Mouse (Mus musculus) Muller cell, postnatal 12 days (primary cell): Measurements from ENCODE around the gene Esrp2.

ENCODE experiments used
- DNase-seq: peaks from one replicate; pipeline ENCODE4 v3.0.0-alpha.2; 2015; ENCODE audit errors: inconsistent ontology term

The Esrp2 gene

DNA sequence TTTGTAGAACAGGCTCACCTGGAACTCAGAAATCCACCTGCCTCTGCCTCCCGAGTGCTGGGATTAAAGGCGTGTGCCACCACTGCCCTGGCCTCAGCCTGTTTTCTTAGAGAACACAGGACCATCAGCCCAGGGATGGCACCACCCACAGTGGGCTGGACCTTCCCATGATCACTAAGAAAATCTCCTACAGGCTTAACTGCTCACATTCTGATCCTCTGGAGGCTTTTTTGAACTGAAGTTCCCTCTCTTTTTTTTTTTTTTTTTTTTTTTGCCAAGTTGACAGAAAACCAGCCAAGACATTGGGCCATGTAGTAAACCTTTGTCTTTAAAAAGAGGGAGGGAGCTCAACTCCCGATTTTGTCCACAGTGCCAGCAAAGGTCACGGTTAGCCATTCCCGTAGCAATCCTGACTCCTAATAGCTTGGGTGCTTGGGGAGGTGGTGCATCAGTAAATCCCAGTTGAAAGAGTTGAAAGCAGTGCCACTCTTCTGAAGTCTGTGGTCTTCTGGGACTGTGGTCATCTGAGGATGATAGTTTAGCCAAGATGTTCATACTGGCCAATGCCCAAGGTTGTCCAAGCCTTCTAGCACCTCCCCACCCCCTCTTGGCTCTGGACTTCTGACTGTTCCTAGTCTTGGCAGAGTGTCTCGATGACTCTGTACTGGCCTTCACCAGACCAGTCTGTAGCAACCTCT is 11.2 kb upstream of the Esrp2 start:
- no peak for DNase-seq

GRCm38 (mm10) chr8:106146014-106146413 is 9.2 kb upstream of the Esrp2 start:
- no peak for DNase-seq

- peak; percentile 14 for DNase-seq
These were observed 8.6 kb upstream of the Esrp2 start for GRCm38 (mm10) chr8:106145331-106145730.

DNA sequence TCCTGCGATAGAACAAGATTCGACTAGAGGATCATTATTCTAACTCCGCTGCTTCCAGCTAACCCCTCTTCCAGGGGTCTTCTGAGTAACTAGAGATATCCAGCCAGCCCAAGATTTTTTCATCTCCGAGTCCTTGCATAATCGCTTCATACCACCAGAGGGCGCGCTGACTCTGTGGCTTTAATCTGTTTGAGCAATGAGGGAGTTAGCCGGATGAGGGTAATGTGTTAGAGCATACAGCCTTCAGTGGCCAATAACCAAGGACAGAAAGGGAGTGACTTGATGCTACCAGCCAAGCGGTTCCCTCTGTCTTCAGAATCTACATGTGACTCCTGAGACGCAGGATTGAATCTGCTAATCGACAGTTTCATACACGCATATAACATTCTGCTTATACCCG is 4.0 kb upstream of the Esrp2 start:
- DNase-seq, result peak; percentile 84

GRCm38 (mm10) chr8:106140191-106140590 is 3.4 kb upstream of the Esrp2 start:
- no peak for DNase-seq

DNA sequence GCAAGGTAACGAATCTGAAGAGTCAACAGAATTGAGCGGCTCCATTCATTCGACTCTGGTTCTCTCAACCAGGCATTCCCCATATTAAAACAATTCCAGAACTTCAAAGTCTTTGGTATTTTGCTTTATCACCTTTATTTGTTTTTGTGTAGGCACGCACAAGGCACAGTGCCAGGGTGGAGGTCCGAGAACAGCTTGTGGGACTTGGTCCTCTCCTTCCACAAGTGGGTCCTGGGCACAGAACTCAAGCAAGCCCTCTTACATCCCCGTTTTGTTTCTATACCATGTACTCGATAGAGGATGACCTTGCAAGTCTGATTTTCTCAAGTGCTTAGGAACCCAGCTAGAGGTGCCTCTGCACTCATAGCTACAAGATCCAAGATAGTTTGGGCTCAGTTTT is 1.8 kb upstream of the Esrp2 start:
- no peak for DNase-seq

DNA sequence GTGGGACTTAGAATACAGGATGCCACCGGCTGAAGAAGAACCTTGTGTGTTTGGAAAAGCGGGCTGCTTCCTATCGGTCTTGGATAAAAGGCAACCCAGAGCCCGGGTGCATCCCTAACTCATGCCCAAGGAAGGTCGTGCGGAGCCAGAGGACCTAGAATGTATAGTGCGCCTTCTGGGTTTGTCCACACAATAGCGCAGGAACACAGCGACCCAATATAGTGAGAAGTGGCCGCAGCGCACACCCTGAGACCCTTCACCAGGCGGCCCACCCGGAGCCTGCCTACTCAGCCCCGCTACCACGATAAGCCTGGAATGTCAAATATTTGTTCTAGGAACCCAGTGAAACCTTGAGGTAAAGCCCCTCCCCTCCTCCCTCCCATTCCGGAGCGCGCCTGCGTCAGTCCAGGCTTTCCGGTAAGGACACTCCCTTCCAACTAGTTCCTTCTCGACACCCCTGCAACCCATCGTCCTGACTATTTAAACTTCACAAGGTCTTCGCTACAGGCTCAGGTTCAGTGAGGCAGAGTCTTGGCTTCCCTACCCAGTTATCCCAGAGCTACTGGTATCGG is 1.2 kb upstream of the Esrp2 start:
- peak; percentile 82 for DNase-seq

- DNase-seq, result no peak
These were observed 588 bp upstream of the Esrp2 start for GRCm38 (mm10) chr8:106137218-106137905.

DNA sequence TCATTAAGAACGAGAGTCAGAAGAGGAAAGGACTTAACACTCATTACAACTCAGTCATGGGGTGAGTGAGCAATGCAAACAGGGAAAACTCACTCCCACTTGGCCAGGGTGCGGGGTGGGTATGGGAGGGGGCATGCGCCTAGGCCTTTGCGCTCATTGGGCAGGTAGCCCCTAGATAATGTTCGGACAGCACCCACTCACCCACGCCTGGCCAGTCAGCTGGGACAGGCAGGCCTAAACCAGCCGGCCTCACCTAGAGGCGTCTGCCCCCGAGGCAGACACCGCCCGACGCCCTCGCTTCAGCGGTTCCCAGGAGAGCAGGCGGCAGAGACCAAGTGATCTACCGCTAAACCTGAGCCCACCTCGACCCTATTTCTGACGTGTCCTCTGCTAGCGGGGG is 1.1 kb downstream of the Esrp2 start:
- DNase-seq, result no peak

GRCm38 (mm10) chr8:106134751-106135571 is 1.8 kb downstream of the Esrp2 start:
- no peak for DNase-seq

GRCm38 (mm10) chr8:106133946-106134345 is 2.8 kb downstream of the Esrp2 start:
- no peak for DNase-seq

DNA sequence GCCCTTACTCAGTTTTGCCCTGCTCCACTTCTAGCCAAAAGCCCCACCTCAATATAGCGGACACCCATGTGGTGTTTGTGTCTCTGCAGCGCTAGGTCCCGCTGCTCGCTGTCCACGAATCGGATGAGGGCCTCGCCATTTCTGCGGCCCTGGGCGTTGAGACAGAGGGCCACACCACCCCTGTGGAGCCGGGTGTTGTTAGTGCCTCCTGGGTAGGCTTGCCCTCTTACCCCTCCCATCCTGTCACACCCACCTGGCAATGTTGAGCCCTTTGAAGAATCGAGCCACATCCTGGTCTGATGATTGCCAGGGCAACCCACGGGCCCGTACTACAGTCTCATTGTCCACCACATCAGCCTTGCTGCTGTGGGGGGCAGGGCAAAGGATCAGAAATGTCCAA is 3.2 kb downstream of the Esrp2 start:
- DNase-seq, result no peak

DNA sequence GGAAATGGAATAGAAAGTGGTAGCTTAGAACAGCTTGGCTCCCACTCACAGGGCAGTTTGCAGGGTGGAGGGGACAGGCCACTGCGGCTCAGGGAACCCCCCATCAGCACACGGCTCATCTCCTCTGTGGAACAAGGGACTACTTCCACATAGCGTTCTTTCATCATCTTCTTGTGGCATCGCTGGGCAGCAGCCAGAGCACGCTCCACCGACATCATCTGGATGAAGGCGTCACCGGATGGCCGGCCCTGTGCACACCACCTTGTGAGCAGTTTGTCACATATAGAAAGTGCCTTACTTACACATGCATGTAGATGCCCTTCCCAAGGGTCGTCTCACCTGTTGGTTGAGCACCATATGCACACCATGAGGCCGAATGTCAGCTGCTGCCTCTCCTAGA is 4.4 kb downstream of the Esrp2 start:
- no peak for DNase-seq

GRCm38 (mm10) chr8:106131488-106132222 is 5.1 kb downstream of the Esrp2 start:
- no peak for DNase-seq

DNA sequence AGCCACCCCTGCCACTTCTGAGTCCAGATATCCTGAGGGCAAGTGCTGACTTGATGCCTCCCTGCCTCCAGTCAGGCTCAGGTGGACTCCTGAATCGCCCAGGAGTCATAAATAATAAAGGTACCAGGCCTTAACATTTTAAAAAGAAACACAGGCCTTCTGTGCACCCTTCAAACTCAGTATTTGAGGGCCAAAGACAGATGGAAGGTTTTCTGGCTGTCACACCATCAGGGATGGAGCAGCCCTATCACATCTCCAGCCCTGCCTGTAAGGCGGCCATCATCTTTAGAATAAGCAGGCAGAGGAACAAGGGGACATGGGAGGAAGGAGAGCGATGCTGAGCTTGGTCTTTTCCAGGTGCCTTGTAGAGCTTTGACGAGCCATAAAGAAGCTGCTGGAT is 5.8 kb downstream of the Esrp2 start:
- DNase-seq, result no peak

DNA sequence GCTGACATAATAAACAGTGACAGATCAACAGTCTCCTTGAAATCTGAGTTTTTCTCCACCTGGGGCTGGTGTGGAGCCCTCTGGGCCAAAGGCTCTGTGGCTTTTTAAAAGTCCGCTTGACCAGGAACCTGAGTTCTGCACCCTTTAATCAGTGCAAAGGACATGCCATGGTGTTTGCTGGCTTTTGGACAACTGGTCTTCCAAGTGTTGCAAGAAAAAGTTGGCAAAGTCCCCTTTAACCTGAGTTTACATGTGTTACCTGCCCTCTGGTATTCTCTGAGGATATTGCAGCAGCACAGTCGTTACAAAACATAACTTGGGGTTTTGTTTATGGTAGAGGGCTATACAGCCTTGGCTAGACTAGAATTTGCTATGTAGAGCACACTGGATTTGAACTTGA is 6.3 kb downstream of the Esrp2 start:
- no peak for DNase-seq

DNA sequence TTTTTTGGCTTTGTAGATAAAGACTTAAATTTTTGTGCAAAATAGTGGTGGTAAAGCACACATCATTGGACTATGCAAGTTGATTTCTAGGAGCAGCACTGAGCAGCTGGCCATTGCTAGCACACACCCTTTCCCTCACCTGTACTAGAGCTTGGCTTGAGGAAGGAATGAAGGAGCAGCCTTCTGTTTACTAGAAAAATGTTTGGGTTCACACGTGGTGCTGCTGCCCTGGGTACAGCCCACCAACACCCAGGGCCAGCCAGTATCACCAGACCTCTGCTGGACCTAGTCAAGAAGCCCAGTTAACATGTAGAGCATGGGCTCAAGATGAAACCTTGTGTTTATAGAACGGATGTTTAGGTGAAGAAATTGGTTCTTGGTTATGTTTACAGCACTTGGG is 6.8 kb downstream of the Esrp2 start:
- DNase-seq, result no peak

DNA sequence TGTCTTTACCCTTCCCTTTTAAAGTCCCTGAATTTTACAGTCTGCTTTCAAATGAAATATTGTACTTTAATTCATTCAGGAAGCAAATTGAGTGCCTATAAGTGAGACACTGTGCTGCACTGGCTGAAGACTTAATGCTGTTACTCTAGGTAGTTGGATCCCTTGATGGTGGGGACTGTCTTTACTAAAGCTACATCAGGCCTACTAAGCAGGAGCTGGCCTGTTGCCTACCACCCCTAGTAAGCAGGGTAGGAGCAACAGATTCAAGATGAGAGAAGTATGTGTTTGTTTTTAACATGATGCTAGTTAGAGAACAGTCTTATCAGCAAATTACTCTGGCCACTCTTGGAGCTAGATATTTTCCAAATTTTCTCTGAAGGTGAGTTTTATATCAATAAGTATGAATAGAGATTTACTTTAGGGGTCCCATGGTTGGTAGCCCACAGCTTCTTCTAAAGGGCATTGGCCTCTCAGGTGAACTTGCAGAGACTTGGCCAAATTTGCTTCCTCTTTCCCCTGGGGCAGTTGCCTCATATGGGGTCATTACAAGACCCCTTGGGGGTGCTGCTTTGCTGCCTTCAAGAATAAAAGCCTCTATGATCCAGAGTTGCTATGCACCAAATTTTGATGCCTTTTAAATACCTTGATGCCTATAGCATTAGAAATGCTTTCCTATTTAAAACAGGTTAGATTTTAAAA is 7.4 kb downstream of the Esrp2 start:
- DNase-seq, result no peak

GRCm38 (mm10) chr8:106127882-106128410 is 8.8 kb downstream of the Esrp2 start:
- DNase-seq, result no peak

DNA sequence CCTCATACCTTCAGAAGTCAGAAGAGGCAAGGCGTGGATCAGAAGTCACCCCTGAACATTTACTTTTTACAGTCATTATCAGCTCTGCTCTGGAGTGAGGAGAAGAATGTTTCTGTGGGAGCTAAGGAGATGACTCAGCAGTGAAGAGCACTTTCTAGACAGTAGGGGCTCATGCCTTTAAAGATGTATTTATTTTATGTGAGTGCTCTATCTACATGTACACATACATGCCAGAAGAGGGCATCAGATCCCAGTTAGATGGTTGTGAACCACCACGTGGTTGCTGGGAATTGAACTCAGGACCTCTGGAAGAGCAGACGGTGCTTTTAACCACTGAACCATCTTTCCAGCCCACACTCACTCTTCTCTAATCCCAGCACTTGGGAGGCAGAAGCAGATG is 9.7 kb downstream of the Esrp2 start:
- DNase-seq, result no peak

GRCm38 (mm10) chr8:106126055-106126454 is 10.7 kb downstream of the Esrp2 start:
- DNase-seq, result no peak
